Mouse (Mus musculus): ENCODE measurements around the gene Gm10642.

- TF ChIP-seq CTCF (IDR thresholded peaks at IDR 0.05; ENCODE audit: low read depth, low read length) (no peak), POLR2AphosphoS5 (IDR thresholded peaks at IDR 0.05; ENCODE audit: insufficient replicate concordance, low read depth, low read length) (no peak), GATA1 (IDR thresholded peaks at IDR 0.05; ENCODE audit: borderline replicate concordance, low read length) (no peak)
These were observed 22.7 kb downstream of the Gm10642 start, which contains the start of gene Adam10 for GRCm38 (mm10) chr9:70678682-70679131.

All from G1E (cell line).